Mouse (Mus musculus) T-helper 1 cell (primary cell): Measurements from ENCODE around the gene Ulk1.
"Not testable (repeated sequence)": the region's sequence is repeated elsewhere in the genome, so short reads cannot be mapped to it uniquely, and the experiment has no call there.

Experiments
- in situ Hi-C: fragments of 300-600 bp; cut with MboI, MseI; formaldehyde crosslinking; loops from one replicate; pipeline ENCODE4 v1.15.1; 2025; ENCODE audit warnings: high pct_unique_total_duplicates

Gene Ulk1

DNA sequence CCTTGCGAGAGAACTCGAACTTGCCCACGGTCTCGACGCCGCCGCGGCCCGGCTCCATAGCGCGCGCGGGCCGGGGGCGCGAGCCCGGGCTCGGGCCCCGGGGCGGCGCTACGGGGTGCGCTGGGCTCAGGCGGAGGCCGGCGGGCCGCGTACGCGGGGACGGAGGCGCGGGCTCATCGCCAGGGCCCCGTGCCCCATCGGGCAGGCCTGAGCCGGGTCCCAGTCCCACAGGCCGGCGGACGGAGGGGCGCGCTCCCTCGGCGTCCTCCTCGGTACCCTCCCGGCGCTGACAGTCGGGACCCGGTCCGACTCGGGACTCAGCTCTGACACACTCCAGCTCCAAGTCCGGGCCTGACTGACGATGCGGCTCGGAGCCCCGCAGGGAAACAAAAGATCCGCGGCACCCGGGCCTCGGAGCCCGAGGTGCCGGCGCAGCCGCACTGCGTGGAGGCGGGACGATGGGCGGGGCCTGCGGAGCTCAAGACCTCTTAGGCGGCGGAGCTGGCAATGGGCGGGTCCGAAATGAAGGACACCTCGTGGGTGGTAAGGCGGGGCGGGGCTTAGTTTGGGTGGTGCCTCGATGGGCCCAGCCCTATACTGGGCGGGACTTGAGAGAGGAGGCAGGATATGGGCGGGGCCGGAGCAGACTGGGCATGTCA is at the start of gene Ulk1:
TSS of gene Ulk1 (minus strand) at position 431 of the 659 bp plus-strand sequence.
- in situ Hi-C loops: no loop called here

DNA sequence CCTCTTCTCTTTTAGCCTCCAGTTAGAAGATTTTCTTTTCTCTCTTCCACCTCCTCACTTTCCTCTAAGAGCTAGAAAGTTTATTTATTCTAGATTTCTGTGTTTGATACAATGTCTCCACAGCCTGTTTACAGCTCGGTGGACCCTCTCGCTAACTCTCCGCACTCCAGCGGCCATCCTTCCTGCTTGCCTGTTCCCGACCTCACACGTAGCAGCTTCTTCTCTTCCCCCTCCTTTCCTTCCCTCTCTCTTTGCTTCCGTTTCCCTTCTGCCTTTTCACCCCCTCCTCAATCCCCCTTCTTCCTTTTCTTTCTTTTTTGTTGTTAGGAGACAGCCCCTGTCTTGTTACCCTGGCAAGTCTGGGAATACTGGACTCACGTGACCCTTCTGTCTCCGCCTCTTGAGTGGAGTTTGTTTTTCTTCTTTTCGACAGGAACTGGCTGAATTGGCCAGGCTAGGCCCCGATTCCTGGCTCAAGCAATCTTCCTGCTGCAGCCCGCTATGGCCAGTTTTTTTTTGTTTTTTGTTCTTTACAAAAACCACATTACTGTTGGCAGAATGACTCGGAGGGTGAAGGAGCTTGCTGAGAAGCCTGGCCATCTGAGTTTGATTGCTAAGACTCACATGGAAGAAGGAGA is 49.2 kb upstream of the Ulk1 start:
- in situ Hi-C loops: no loop called here

DNA sequence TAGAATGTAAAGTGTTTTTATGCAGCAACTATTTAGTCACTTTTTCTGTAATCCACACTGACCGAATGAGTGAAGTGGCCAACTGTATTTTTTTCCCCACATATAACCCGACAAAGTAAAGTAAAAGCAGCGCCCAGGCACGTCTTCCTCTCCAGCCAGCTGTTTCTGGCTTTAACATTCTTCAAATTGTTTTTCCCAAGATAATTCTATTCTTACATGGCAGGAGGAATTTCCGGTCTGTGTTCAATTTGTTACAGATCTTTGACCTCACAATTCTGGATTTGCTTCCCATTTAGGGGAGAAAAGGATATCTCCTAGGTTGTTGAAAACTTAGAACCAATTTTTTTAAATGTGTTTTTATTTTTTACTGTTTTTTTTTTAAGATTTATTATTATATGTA is 47.2 kb upstream of the Ulk1 start:
- in situ Hi-C loops: no loop called here

DNA sequence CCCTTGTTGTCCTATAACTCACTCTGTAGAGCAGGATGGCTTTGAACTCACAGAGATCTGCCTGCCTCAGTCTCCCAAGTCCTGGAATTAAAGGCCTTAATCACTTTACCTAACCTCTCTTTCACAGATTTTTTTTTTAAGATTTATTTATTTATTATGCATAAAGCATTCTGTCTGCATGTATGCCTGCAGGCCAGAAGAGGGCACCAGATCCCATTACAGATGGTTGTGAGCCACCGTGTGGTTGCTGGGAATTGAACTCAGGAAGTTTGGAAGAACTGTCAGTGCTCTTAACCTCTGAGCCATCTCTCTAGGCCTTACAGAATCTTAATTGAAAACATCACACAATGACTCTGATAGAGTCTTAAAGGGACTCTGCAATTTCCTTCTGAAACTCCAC is 43.1 kb upstream of the Ulk1 start:
- in situ Hi-C loops: no loop called here

DNA sequence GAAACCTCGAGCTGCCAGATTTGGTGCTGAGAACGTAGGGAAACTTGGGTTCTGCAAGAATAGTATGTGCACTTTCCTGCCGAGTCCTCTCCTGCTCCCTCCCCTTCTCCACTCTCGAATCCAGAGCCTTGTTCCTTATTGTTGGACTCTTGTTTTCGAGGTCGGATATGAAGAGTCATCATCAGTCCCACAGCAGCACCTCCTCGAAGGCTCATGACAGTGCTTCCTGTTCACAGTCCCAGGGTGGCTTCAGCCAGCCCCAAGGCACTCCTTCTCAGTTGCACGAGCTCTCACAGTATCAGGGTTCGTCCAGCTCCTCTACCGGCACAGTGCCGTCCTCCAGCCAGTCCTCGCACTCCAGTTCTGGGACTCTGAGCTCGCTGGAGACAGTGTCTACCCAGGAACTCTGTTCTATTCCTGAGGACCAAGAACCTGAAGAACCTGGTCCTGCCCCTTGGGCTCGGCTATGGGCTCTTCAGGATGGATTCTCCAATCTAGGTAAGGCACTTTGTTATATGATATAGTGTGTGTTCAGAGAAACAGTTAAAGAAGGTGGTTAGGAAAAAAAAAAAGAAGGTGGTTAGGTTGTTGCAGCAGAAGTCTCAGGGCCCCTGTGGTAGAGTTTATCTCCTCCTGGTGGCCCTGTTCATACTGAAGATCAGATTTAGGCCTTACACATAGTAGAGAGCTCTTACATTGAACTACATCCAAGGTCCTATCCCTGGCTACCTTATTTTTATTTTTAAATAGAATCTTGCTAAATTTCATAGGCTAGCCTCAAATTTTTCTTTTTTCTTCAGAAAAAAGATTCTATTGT is 31.4 kb upstream of the Ulk1 start:
- in situ Hi-C loops: loop anchor here (5.0 kb wide), 1 partner anchor 59 kb away; the partner anchor contains the start of gene Pus1

DNA sequence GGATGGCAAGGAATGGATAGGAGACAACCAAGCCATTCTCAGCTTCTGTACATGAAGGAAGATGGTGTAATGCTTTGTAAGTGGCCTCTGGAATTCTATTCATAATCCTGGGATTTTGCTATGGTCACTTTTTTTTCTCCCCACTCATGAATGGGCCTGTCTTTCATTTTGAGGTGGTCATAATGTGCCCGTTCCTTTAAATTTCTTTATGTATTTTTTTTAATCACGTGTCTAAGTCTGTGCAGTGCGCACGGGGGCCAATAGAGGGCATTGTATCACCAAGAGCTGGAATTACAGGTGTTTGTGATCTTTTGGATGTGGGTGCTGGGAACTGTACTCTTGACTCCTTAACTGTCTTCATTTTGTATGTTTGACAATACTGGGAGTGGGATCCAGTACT is 30.6 kb upstream of the Ulk1 start:
- in situ Hi-C loops: loop anchor here (5.0 kb wide), 1 partner anchor 58 kb away; the partner anchor contains the start of gene Pus1

DNA sequence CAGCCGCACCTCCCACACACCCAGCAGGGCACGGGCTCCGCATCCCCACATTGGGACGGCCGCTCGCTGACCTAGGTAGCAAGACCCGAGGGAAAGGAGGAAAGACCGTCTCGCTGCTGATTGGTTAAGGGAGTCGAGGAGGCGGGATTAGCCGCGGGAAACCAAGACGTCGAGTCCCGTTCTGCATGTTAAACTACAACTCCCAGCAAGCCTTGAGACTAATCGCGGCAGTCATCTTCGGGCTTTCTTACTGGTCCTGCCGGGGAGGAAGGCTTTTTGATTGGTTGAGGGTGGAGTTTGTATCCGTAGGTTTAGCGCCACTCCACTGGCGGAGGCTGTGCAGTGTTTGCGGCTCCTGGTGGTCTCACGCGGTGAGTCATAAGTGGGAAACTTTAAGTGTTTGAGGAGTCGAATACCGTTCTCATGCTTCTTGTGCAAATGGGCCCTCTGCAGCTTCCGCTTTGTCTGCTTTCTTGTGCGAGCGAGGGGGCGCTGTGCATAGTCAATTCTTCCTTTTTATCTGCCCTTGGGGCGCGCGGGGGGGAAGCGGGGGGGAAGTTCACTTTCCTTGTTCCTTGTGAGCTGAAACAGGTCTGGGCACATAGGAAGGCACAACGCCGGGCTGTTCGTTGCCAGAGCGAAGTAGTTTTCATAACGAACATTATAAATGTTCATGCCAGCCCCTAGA is 29.9 kb upstream of the Ulk1 start, which contains the start of the genes Hscb and Chek2:
TSS of gene Hscb (minus strand) at position 100 of the 688 bp plus-strand sequence.
TSS of gene Chek2 (plus strand) at position 302 of the 688 bp plus-strand sequence.
- in situ Hi-C loops: loop anchor here (5.0 kb wide), 1 partner anchor 58 kb away; the partner anchor contains the start of gene Pus1

DNA sequence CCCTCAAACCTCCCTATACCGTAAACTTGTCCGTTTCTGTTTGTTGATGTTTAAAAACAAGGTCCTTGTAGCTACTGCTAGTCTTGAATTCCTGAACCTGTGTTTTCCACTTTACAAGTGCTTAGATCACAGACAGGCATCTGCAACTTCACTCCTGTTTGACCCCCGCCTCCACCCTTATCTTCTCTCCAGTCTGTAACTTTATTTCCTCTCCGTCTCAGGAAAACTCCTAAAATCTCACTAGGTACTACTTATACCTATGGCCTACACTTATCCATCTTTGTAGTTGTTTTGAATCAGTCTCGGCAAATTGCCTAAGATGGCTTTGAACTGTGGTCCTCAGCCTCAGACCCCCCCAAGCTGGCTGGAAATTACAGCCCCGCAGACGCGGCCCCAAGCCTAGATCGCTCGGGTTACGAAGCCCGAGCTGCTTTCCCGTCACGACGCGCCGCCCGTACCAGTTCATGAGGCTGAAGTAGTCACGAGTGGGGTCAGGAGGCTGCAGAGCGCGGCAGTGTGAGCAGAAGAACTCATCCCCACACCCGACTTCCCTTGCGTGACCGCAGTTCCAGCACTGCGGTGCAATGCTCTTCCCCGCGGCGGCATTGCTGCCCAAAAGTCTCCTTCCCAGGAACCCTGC is 29.3 kb upstream of the Ulk1 start:
- in situ Hi-C loops: no loop called here

DNA sequence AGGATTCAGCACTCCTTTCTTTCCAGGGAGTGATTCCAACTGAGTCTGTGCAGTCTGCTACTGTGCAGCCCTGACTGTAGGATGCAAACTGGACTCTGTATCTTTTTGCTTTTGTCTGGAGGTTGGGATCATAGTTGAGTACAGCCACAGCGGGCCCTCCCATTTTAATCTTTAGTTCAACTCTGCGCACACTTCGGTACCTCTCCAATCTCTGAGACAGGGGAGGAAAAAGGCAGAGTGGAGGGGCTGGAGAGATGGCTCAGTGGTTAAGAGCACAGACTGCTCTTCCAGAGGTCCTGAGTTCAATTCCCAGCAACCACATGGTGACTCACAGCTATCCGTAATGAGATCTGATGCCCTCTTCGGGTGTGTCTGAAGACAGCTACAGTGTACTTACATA is 28.1 kb upstream of the Ulk1 start:
- in situ Hi-C loops: not testable (repeated sequence)

DNA sequence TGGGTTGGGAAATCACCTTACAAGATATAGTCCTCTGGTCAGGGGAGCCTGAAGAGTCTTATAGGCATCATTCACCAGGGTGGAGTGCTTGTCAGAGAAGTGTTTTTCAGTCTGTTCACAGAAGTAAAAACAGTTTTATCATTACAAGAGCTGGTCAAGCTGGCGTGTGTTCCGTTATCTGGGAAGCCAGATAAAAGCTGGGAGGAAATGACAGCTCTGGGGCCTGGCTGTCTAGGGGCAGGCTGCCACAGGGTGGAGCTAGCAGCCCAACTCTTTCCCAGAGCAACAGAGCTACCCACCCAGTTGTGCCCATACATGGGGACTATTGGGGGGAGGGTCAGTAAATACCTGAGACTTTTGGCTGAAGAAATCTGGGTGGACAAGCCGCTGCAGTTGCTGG is 26.1 kb upstream of the Ulk1 start:
- in situ Hi-C loops: no loop called here

DNA sequence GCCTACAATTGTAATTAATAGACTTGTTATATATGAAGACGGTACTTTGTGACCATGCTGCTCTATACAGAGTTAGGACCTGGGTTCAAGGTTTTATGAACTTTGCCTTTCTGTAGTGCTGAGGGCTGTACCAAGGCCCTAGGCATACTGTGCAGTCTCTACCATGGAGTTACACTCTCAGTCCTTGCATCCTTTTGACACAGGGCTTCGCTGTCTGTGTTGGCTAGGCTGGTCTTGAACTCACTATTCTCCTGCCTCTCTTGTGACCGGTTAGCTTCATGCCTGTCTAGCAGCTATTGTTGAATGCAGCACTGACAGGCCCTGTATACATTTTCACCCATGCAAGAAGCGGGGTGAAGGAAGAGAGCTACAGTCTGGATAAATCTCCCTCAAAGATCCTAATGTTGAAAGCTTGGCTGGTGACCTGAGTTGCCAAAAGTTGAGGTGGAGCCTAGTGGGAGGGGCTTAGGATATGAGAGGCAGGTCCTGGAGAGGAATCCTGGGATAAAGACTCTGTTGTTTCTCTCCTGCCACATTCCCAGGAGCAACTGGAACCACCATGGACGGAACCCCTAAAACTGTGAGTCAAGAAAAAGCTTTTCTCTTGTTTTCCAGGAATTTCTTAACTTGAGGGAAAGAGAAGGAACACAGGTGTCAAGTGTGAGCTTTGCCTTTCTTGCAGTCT is 21.3 kb upstream of the Ulk1 start:
- in situ Hi-C loops: no loop called here

DNA sequence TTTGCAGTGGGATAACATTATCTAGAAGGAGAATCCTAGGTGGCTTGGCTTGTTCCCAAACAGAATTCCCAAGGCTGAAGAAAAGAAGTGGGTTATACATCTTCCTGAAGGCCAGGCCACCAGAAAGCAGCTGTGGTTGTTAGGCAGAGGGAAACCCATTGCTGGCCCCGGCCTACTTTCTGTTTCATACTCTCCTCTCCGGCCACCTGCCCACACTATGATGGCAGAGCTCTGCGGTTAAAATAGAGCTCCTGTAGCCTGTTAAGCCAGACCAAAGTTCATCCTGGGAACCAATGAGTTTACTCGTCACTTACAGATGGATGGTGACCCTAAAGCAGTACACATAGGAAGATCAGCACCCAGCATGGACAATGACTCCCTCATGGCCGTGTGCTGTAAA is 17.7 kb upstream of the Ulk1 start:
- in situ Hi-C loops: no loop called here

DNA sequence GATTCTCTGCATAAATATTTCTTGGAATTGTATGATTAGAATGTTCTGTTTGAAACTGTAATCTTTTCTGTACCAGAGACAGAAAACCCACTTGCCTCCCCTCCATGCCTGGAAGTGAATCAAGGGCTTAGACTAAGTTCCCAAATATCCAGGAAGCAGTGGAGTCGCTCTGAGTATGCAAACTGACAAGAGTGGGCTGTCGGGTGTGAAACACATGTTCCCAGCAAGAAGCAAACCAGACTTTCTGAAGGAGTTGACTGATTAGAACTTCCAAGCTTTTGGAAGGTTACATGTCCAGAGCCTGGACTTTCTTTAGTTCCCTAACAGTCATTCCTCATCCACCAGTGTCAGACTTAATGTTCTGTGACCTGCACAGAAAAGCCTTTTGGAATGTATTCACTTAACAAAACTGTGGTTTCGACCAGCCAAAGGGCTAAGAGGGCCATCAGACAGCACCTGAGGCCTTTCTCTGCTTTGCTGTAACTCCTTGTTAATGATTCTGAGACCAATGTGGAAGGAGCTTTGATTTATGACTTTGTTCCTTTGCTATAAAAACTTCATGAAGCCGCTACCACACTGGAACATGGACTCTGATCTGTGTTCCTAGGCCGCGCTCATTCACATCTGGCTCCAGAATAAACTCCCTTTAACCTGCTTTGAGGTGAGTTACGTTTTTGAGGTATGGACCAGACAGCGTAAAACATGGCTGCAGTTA is 17.0 kb upstream of the Ulk1 start:
- in situ Hi-C loops: no loop called here

DNA sequence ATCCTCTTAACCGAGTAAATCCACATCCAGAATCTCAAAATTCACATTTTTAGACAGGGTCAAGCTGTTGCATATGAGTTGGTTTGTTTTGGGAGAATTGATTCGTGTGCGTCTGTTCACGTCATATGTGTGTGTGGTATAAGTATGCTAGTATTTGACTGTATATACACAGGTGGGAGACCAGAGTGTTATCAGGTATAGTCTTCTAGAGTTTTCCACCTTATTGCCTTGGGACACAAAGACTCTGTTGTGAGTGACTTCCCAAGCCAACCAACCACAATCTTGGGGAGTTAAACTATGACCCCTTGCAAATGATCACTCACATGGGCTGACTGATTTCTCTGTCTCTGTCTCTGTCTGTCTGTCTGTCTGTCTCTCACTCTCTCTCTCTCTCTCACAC is 14.5 kb upstream of the Ulk1 start:
- in situ Hi-C loops: no loop called here

DNA sequence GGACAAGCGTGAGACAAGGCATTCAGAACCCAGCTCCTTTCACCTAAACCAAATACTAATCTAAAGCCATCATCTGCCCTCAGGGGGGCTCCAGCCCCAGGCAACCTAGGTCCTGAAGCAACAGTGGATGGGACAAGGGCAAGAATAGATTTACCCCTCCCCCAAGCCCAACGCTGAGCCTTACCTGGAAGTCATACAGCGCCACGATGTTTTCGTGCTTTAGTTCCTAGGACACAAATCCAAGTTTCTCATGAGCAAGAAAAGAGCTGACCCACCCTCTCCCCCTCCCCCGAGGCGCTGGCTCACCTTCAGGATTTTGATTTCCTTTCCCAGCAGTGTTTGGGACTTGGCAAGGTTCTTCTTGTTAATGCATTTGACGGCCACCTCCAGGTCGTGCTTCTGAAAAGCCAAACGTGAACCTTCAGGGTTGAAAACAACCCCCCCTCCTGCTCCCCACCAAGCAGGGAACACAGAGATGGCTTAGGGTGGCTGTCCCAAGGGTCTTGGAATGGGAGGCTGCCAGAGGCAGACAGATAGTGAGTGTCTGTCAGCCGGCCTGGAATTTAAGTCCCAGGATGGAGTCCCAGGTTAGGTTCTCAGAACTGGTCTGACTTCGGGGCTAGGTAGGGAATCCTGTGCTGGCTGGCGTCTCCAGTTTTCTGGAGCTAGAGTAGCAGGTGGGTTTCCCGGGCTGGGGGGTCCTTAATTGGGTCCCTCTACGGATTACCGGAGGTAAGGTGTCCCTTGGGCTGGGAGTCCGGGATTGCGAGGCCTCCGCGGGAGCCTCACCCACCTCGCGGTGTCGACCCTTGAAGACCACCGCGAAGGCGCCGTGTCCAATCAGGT is 853 bp downstream of the Ulk1 start:
- in situ Hi-C loops: no loop called here

DNA sequence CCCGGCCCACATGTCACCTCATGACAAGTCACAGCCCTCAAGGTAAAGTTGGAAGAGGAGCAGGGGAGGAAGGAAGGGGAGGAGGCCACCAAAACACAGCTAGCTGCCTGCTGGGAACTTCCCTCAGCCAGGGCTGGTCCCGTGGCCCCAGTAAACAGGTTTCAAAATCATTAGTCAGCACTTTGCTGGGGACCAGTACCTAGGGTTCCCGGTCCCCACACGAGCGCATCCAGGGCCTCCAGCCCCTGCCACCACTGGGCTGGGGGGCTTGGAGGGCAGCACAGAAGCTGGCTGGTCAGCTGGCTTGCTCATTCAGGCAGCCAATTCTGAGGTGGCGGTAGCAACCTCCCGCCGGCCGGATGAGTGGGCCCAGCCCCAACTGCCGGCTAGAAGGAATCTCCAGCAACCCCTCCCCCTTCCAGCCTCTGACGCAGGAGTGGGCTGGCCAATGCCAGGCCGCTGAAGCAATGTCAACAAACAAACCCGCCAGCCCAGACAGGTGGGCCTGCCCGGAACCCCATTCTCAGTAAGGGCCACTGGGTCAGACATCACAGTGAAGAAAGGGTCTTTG is 1.8 kb downstream of the Ulk1 start:
- in situ Hi-C loops: no loop called here

DNA sequence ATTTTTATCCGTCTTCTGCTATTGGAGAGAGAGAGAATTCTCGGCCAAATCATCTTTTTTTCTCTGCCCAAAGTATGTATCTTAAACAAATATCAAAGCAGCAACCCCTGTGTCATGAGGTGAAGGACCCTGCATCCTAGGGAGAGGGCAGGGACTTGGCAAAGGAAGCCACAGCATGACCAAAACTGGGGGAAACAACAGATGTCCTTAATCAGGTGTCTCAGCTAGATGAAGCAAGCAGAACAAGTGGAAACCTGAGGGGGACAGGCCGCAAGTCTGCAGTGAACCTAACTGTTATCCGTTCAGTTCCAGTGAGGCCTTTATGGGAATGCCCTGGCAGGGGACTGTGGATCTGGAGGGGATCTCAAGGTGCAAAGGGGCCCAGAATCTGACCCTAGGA is 2.4 kb downstream of the Ulk1 start:
- in situ Hi-C loops: no loop called here

DNA sequence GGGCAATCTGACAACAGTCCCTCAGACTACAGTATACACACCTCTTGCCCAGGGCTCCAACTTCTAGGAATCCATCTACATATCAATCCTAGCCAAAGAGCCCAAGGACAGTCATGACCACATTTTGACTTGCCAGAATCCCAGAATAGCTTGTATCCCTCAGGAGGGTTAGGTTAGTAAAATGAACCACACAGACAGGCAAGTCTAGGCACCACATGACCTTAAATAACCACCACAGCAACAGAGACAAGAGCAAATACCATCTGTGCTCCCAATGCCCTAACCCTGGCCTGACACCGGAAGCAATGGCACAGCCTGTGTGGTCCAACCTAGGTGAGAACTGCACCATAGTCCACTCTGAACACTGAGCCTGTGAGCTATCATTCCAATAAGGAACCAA is 3.2 kb downstream of the Ulk1 start:
- in situ Hi-C loops: no loop called here

DNA sequence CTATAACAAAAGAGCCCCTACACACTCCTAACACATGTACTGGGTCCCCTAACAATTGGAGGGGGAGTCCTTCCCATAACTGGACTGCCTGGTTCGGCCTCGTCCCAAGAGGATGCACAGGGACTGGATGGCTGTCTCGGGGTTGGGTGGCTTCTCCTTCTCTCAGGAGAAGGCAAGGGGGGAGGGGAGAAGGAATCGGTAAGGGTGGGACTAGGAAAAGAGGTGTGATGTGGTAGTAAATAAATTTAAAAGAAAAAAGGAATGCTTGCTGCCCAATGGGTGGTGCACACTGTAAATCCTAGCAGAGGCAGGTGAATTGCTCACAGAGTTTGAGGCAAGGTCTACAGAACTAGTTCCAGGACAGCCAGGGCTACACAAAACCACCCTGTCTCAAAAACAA is 3.7 kb downstream of the Ulk1 start:
- in situ Hi-C loops: no loop called here
